Mouse (Mus musculus) cortical plate, adult 2 months (tissue): ENCODE measurements around the gene Slc44a5.

ENCODE experiments used
- CTCF ChIP-seq: fragments of 200-500 bp; IDR thresholded peaks from 2 replicates; pipeline ENCODE4 v1.5.1; 2011; ENCODE audit warnings: mild to moderate bottlenecking, control low read depth, low read length; ENCODE audit not compliant: insufficient read depth; ENCODE audit errors: extremely low read depth
- POLR2A ChIP-seq: fragments of 200-500 bp; IDR thresholded peaks from 2 replicates; pipeline ENCODE4 v1.6.1; 2011; ENCODE audit warnings: mild to moderate bottlenecking, low read length, control low read depth; ENCODE audit not compliant: insufficient read depth; ENCODE audit errors: extremely low read depth

- no peak for TF ChIP-seq CTCF
- TF ChIP-seq POLR2A: no peak
Observed at GRCm38 (mm10) chr3:154294924-154295834, 321.9 kb downstream of the Slc44a5 start.
